Mouse (Mus musculus) stomach, embryonic 16.5 days (tissue): ENCODE measurements around the gene Dtx4. TPM values are rescaled to one million over a fixed set of nuclear protein-coding genes. Genes with fewer than 3 reads are reported as not detected.

Experiments used
- ATAC-seq: fragments of 200-750 bp; cut with Nextera tagmentation; 2 replicates; pipeline ENCODE4 v1.8.0; 2017; ENCODE audit warnings: moderate number of reproducible peaks, moderate TSS enrichment; ENCODE audit not compliant: insufficient read depth, low FRiP score
- H3K27ac ChIP-seq: fragments of 300-500 bp; sonication (generic); 2 replicates; pipeline ENCODE4 v1.5.1; 2014; ENCODE audit warnings: low read length
- H3K27me3 ChIP-seq: fragments of 300-500 bp; sonication (generic); 2 replicates; pipeline ENCODE4 v1.6.1; 2014; ENCODE audit warnings: low read length, control low read depth, mixed read lengths; ENCODE audit not compliant: control insufficient read depth, insufficient read depth
- H3K36me3 ChIP-seq: fragments of 300-500 bp; sonication (generic); 2 replicates; pipeline ENCODE4 v1.6.1; 2014; ENCODE audit warnings: low read length; ENCODE audit not compliant: control insufficient read depth, insufficient read depth
- H3K4me1 ChIP-seq: fragments of 300-500 bp; sonication (generic); 2 replicates; pipeline ENCODE4 v1.6.1; 2014; ENCODE audit warnings: low read length, control low read depth, mixed read lengths; ENCODE audit not compliant: control insufficient read depth, insufficient read depth
- H3K4me2 ChIP-seq: fragments of 300-500 bp; sonication (generic); 2 replicates; pipeline ENCODE4 v1.6.1; 2014; ENCODE audit warnings: low read depth, low read length, mixed read lengths
- H3K4me3 ChIP-seq: fragments of 300-500 bp; sonication (generic); replicated peaks from 2 replicates; pipeline ENCODE4 v1.5.1; 2014; ENCODE audit warnings: mild to moderate bottlenecking, low read length
- H3K9ac ChIP-seq: fragments of 300-500 bp; sonication (generic); 2 replicates; pipeline ENCODE4 v1.6.1; 2014; ENCODE audit warnings: low read length
- H3K9me3 ChIP-seq: fragments of 300-500 bp; sonication (generic); replicated peaks from 2 replicates; pipeline ENCODE4 v1.6.1; 2016; ENCODE audit warnings: low read length, control low read depth; ENCODE audit not compliant: control insufficient read depth
- WGBS: fragments of 180-500 bp; shearing (Covaris S2); extraction: QIAGEN DNeasy Blood & Tissue Kit; methylation state at CpG from one replicate; pipeline ENCODE4 v1.1.7; 2014; 5-methylcytosine and 5-hydroxymethylcytosine counted together
- polyA plus RNA-seq: library from polyadenylated mRNA; unstranded; fragments of >200 nt; fragmentation: Nextera tagmentation; extraction: Ambion mirVana; gene quantifications from 2 replicates; pipeline ENCODE4 v1.2.1, GENCODE M21; 2015

Gene Dtx4
- polyA plus RNA-seq, 1 experiment from 2014 or later, result 15.7 TPM

- no peak overlapping the region for H3K9ac ChIP-seq
- no peaks in the 10 kb centered on the region for H3K9me3 ChIP-seq
- H3K27me3 ChIP-seq, result no peaks in the 10 kb centered on the region
- no peaks in the 10 kb centered on the region for H3K36me3 ChIP-seq
- H3K4me1 ChIP-seq, result peaks cover 15% of the 10 kb centered on the region
- H3K27ac ChIP-seq, result no peak overlapping the region
- H3K4me3 ChIP-seq, result no peak overlapping the region
- ATAC-seq, result no peak
- 70% methylated on average over 2 of the region's 2 CpGs for WGBS
- no peak overlapping the region for H3K4me2 ChIP-seq
These were observed 3.3 kb downstream of the Dtx4 start for GRCm38 (mm10) chr19:12497909-12498308.

DNA sequence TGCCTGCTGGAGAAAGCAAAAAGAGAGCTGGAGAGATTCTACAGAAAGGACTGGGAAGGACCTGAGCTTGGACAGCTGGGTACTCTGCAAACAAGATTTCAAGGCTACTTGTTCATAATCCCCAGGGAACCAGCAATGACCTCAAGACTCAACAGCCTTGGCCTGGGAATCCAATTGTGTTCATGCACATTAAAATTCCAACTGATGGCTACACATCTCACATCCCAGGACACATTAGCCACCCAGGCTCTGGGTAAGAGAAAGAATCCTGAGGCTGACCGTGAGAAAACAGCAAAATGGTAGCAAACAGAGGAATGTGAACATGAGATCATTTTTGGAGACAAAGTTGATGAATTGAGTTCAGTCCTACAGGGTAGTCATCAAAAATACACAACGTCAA is 5.0 kb downstream of the Dtx4 start:
- H3K4me3 ChIP-seq, result no peak overlapping the region
- no peak overlapping the region for H3K9ac ChIP-seq
- no peaks in the 10 kb centered on the region for H3K9me3 ChIP-seq
- ATAC-seq, result no peak
- H3K4me1 ChIP-seq, result peaks cover 11% of the 10 kb centered on the region
- H3K27ac ChIP-seq, result no peak overlapping the region
- H3K36me3 ChIP-seq, result peaks cover 5% of the 10 kb centered on the region; the same call in 1 of the 2 replicates
- 70% methylated on average over 2 of the region's 2 CpGs for WGBS
- H3K27me3 ChIP-seq, result no peaks in the 10 kb centered on the region
- no peak overlapping the region for H3K4me2 ChIP-seq

GRCm38 (mm10) chr19:12494972-12495535 is 6.2 kb downstream of the Dtx4 start:
- Histone ChIP-seq H3K9me3 (no peaks in the 10 kb centered on the region), H3K4me2 (no peak overlapping the region), H3K36me3 (peaks cover 9% of the 10 kb centered on the region; the same call in 1 of the 2 replicates), H3K4me1 (peaks cover 11% of the 10 kb centered on the region), H3K9ac (no peak overlapping the region), H3K4me3 (no peak overlapping the region), H3K27ac (no peak overlapping the region), H3K27me3 (no peaks in the 10 kb centered on the region)
- no peak for ATAC-seq
- 73% methylated on average over 3 of the region's 3 CpGs for WGBS

DNA sequence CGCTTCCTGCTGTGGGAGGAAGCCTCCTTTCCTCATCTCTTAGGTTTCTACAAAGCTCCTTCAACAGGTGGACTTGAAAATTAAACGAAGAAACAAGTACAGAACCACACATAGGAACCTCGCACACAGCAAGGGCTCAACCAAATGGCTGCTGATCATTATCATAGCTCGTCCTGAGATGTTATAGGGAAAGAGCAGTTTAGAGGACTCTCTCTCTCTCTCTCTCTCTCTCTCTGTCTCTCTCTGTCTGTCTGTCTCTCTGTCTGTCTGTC is 7.1 kb downstream of the Dtx4 start:
- Histone ChIP-seq H3K4me3 (no peak overlapping the region), H3K9me3 (no peaks in the 10 kb centered on the region), H3K27ac (no peak overlapping the region), H3K36me3 (peaks cover 11% of the 10 kb centered on the region; the same call in 1 of the 2 replicates), H3K4me2 (no peak overlapping the region), H3K9ac (no peak overlapping the region), H3K4me1 (peaks cover 11% of the 10 kb centered on the region), H3K27me3 (no peaks in the 10 kb centered on the region)
- WGBS, result 73% methylated on average over 4 of the region's 4 CpGs
- ATAC-seq, result no peak

DNA sequence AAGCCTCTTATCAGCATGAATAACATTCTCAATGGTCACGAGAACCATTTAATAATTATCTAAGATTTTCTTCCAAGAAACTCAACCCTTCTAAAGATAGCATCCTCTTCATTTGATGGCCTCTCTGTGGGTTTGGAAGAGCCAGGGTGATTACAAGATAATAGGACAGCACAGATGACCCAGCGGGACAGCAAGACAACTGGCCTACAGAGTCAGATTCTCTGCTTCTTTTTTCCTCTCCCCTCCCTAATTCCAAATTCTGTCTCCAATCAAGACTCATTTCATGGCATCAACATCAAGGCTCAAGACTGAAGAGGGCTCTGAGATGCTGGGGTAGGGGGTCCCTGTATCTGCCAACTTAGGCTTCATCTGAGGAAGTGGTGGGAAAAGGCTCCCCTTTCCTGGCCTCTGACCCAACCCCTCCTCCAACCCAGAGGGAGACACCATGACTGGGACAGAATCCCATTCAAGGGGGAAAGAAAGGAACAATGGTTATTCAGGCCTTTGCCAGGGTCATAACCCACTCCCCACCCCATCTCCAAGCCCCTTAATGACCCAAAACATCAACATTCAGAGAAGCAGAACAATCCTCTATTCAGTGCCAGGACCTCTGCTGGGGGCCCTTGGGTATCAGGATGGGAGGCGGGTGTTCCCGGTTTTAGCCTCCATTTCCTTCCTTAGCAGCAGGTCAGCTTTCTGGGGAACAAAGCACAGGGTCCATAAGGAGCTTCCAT is 7.6 kb downstream of the Dtx4 start:
- no peak overlapping the region for H3K4me2 ChIP-seq
- no peak for ATAC-seq
- H3K4me3 ChIP-seq, result no peak overlapping the region
- H3K27me3 ChIP-seq, result no peaks in the 10 kb centered on the region
- H3K36me3 ChIP-seq, result peaks cover 11% of the 10 kb centered on the region; the same call in 1 of the 2 replicates
- no peaks in the 10 kb centered on the region for H3K9me3 ChIP-seq
- no peak overlapping the region for H3K27ac ChIP-seq
- WGBS, result 72% methylated on average over 4 of the region's 4 CpGs
- H3K4me1 ChIP-seq, result peaks cover 12% of the 10 kb centered on the region
- H3K9ac ChIP-seq, result no peak overlapping the region

- no peaks in the 10 kb centered on the region for H3K27me3 ChIP-seq
- H3K4me1 ChIP-seq, result peaks cover 24% of the 10 kb centered on the region
- no peak overlapping the region for H3K4me3 ChIP-seq
- no peak for ATAC-seq
- 92% methylated on average over 7 of the region's 7 CpGs for WGBS
- H3K9me3 ChIP-seq, result no peaks in the 10 kb centered on the region
- no peak overlapping the region for H3K27ac ChIP-seq
- no peak overlapping the region for H3K9ac ChIP-seq
- no peak overlapping the region for H3K4me2 ChIP-seq
- H3K36me3 ChIP-seq, result peaks cover 11% of the 10 kb centered on the region; the same call in 1 of the 2 replicates
These were observed 9.6 kb downstream of the Dtx4 start for GRCm38 (mm10) chr19:12491636-12492035.

DNA sequence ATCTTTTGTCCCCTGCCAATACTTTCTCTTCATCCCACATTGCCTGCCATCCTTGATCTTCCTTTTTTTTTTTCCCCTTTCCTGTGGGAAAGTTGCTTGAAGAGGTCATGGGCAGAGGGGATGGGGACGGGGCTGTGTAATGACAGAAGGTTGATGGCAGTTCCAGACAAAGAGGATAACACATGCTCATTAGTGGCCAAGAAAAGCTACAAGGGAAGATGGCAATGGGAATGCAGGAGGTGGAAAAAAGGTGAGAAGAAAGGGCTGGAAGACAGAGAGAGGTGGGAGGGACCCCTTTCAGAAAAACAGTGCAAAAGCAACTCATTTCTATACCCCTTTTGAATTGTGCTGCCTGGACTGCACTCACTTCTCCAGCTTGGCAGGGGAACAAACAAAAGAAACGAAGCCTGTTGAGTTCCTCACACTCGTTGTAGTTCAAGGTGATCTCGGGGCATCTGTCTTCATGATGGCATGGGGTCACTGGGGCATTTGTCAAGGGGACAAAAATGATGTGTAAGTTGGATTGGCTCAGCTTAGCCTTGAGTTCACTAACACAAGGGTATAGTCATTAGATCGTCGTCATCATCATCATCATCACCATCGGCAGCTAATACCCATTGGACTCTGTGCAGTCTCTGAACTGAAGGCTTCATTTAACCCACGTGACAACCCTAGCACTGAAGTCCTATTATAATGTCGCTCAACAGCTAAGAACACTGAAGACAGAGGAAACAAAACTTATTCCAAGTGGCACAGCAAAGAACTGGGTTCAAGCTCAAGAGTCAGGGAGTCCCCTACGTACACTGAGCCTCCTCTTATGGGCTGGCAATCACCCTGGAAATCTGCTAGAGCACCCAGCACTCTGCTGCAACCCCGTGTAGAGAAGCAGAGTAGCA is 11.3 kb downstream of the Dtx4 start:
- H3K9ac ChIP-seq, result no peak overlapping the region
- H3K27me3 ChIP-seq, result no peaks in the 10 kb centered on the region
- 77% methylated on average over 11 of the region's 11 CpGs for WGBS
- peak overlapping the region; percentile 23 for H3K4me2 ChIP-seq
- no peaks in the 10 kb centered on the region for H3K9me3 ChIP-seq
- H3K4me1 ChIP-seq, result peaks cover 24% of the 10 kb centered on the region
- H3K27ac ChIP-seq, result peak overlapping the region; percentile 93
- H3K4me3 ChIP-seq, result no peak overlapping the region
- ATAC-seq, result no peak
- peaks cover 11% of the 10 kb centered on the region; the same call in 1 of the 2 replicates for H3K36me3 ChIP-seq

DNA sequence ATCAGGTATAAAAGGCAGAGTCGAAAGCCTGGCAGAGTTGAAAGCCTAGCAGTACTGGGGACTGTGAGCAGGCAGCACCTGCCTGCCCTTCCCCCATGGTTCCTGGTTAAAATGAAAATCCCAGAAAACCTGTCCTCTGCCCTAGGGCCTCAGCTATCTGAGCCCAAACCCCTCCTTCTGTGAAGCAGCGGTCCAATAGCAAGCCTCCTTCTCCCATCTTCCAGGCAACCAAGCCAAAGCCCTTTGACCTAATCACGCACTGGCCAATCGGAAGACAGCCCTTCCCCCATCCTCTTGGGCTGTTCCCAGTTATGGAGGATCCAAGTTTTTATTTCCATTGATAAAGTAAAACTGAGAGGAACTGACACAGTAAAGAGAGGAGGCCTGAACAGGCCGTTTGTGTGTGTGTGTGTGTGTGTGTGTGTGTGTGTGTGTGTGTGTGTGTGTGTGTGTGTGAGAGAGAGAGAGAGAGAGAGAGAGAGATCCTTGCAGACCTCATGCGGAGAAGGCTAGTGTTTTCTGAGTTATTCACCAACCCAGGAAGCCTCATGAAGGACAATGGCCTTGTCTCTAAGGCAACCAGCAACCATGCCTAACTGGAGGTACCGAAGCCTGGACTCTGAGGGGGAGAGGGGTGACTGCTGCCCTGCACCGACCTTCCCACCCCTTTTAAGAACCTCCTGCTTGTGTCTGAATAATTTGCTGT is 12.1 kb downstream of the Dtx4 start:
- ATAC-seq, result peak; percentile 82
- WGBS, result 31% methylated on average over 8 of the region's 8 CpGs
- Histone ChIP-seq H3K27ac (peak overlapping the region; percentile 93), H3K4me3 (no peak overlapping the region), H3K4me2 (peak overlapping the region; percentile 39), H3K36me3 (peaks cover 11% of the 10 kb centered on the region; the same call in 1 of the 2 replicates), H3K9me3 (no peaks in the 10 kb centered on the region), H3K9ac (0 out of 2 replicates have a peak overlapping the region, but pooled peaks have one; percentile 43), H3K4me1 (peaks cover 24% of the 10 kb centered on the region), H3K27me3 (no peaks in the 10 kb centered on the region)
